Mouse (Mus musculus): ENCODE results near the gene Gm3115.
A peak's percentile ranks its signal among the peaks of the same experiment; 100 is the strongest.
"Not testable (repeated sequence)": the region's sequence is repeated elsewhere in the genome, so short reads cannot be mapped to it uniquely, and the experiment has no call there.

Gene Gm3115

GRCm38 (mm10) chr14:4083820-4084219 is at the start of gene Gm3115:
Gene Gm3115 (plus strand): TSS chr14:4084120.
- not testable (repeated sequence) for DNase-seq (ENCODE audit: extremely low spot score, low spot score)

- DNase-seq (ENCODE audit: extremely low spot score, low spot score) = peak; percentile 15
These were observed 26.5 kb downstream of the Gm3115 start, which contains the start of gene Gm8108 for GRCm38 (mm10) chr14:4110426-4110825. Gene Gm8108 (plus strand): TSS chr14:4110526.

GRCm38 (mm10) chr14:4141646-4142045 is 57.7 kb downstream of the Gm3115 start:
- peak; percentile 0 for DNase-seq (ENCODE audit: extremely low spot score, low spot score)

All from neural tube, embryonic 10.5 days (tissue).